Mouse (Mus musculus) embryonic facial prominence, embryonic 10.5 days (tissue): ENCODE measurements around the gene Rnase4. TPM values are rescaled to one million over a fixed set of nuclear protein-coding genes. Genes with fewer than 3 reads are reported as not detected.

Source experiments
- DNase-seq: peaks from one replicate; pipeline ENCODE4 v3.0.0-alpha.2; 2017; ENCODE audit warnings: low spot score
- H3K27ac ChIP-seq: fragments of 300-500 bp; sonication (generic); replicated peaks from 2 replicates; pipeline ENCODE4 v1.5.1; 2016; ENCODE audit warnings: mild to moderate bottlenecking
- H3K27me3 ChIP-seq: fragments of 300-500 bp; sonication (generic); replicated peaks from 2 replicates; pipeline ENCODE4 v1.6.1; 2016; ENCODE audit warnings: low read depth, mild to moderate bottlenecking; ENCODE audit not compliant: poor library complexity, severe bottlenecking
- H3K36me3 ChIP-seq: fragments of 300-500 bp; sonication (generic); replicated peaks from 2 replicates; pipeline ENCODE4 v1.6.1; 2016; ENCODE audit warnings: mild to moderate bottlenecking, moderate library complexity
- H3K4me1 ChIP-seq: fragments of 300-500 bp; sonication (generic); 2 replicates; pipeline ENCODE4 v1.6.1; 2016
- H3K4me3 ChIP-seq: fragments of 300-500 bp; sonication (generic); 2 replicates; pipeline ENCODE4 v1.5.1; 2016; ENCODE audit warnings: mild to moderate bottlenecking, moderate library complexity
- H3K9me3 ChIP-seq: fragments of 300-500 bp; sonication (generic); 2 replicates; pipeline ENCODE4 v1.6.1; 2016; ENCODE audit warnings: mild to moderate bottlenecking
- WGBS: fragments of 180-500 bp; shearing (Covaris S2); methylation state at CpG from one replicate; pipeline ENCODE4 v1.1.7; 2016; 5-methylcytosine and 5-hydroxymethylcytosine counted together
- polyA plus RNA-seq: library from polyadenylated mRNA; unstranded; fragments of >200 nt; fragmentation: Nextera tagmentation; extraction: Ambion mirVana; gene quantifications from 2 replicates; pipeline ENCODE4 v1.2.1, GENCODE M21; 2016

Gene Rnase4
- polyA plus RNA-seq, 1 experiment from 2014 or later, result 9.0 TPM

GRCm38 (mm10) chr14:51142119-51142518, 51.2 kb downstream of the Rnase4 start:
- DNase-seq, result no peak
- Histone ChIP-seq H3K9me3 (no peaks in the 10 kb centered on the region), H3K4me1 (peaks cover 3% of the 10 kb centered on the region; the same call in 1 of the 2 replicates), H3K4me3 (no peak overlapping the region), H3K27ac (no peak overlapping the region), H3K36me3 (no peaks in the 10 kb centered on the region), H3K27me3 (no peaks in the 10 kb centered on the region)
- WGBS, result 87% methylated on average over 4 of the region's 4 CpGs

- Histone ChIP-seq H3K27me3 (no peaks in the 10 kb centered on the region), H3K9me3 (no peaks in the 10 kb centered on the region), H3K4me1 (peaks cover 3% of the 10 kb centered on the region; the same call in 1 of the 2 replicates), H3K4me3 (no peak overlapping the region), H3K27ac (no peak overlapping the region), H3K36me3 (no peaks in the 10 kb centered on the region)
- 82% methylated on average over 3 of the region's 3 CpGs for WGBS
- DNase-seq, result no peak
Observed at GRCm38 (mm10) chr14:51142568-51142967, 51.7 kb downstream of the Rnase4 start.

- WGBS, result 89% methylated on average over 4 of the region's 4 CpGs
- DNase-seq, result no peak
- H3K4me1 ChIP-seq, result peaks cover 3% of the 10 kb centered on the region; the same call in 1 of the 2 replicates
Observed at GRCm38 (mm10) chr14:51143287-51143686, 52.4 kb downstream of the Rnase4 start.

GRCm38 (mm10) chr14:51143937-51144336, 53.1 kb downstream of the Rnase4 start:
- H3K36me3 ChIP-seq, result no peaks in the 10 kb centered on the region
- H3K27ac ChIP-seq, result no peak overlapping the region
- 87% methylated on average over 2 of the region's 2 CpGs for WGBS
- DNase-seq, result no peak
- H3K4me1 ChIP-seq, result peaks cover 3% of the 10 kb centered on the region; the same call in 1 of the 2 replicates
- H3K27me3 ChIP-seq, result no peaks in the 10 kb centered on the region
- H3K9me3 ChIP-seq, result no peaks in the 10 kb centered on the region
- no peak overlapping the region for H3K4me3 ChIP-seq

More at GRCm38 (mm10) chr14:51143287-51143686, 52.4 kb downstream of the Rnase4 start:
- Histone ChIP-seq H3K27ac (no peak overlapping the region), H3K9me3 (no peaks in the 10 kb centered on the region), H3K4me3 (no peak overlapping the region), H3K36me3 (no peaks in the 10 kb centered on the region), H3K27me3 (no peaks in the 10 kb centered on the region)

- H3K27ac ChIP-seq, result no peak overlapping the region
- DNase-seq, result no peak
- H3K4me1 ChIP-seq, result peaks cover 3% of the 10 kb centered on the region; the same call in 1 of the 2 replicates
- H3K36me3 ChIP-seq, result no peaks in the 10 kb centered on the region
- H3K27me3 ChIP-seq, result no peaks in the 10 kb centered on the region
- H3K9me3 ChIP-seq, result no peaks in the 10 kb centered on the region
- 93% methylated on average over 4 of the region's 4 CpGs for WGBS
- H3K4me3 ChIP-seq, result no peak overlapping the region
Observed at GRCm38 (mm10) chr14:51144451-51144850, 53.6 kb downstream of the Rnase4 start.

GRCm38 (mm10) chr14:51145521-51145920, 54.6 kb downstream of the Rnase4 start:
- no peak for DNase-seq
- Histone ChIP-seq H3K4me1 (peaks cover 3% of the 10 kb centered on the region; the same call in 1 of the 2 replicates), H3K27me3 (no peaks in the 10 kb centered on the region), H3K27ac (no peak overlapping the region), H3K9me3 (no peaks in the 10 kb centered on the region), H3K4me3 (no peak overlapping the region), H3K36me3 (no peaks in the 10 kb centered on the region)
- WGBS, result 91% methylated on average over 6 of the region's 6 CpGs

- peaks cover 3% of the 10 kb centered on the region; the same call in 1 of the 2 replicates for H3K4me1 ChIP-seq
- no peak for DNase-seq
- no peaks in the 10 kb centered on the region for H3K9me3 ChIP-seq
- no peak within 1 kb of the TSS for H3K4me3 ChIP-seq
- no peaks in the 10 kb centered on the region for H3K27me3 ChIP-seq
- 54% methylated on average over 2 of the region's 2 CpGs for WGBS
- H3K27ac ChIP-seq, result no peak within 1 kb of the TSS
- no peaks in the 10 kb centered on the region for H3K36me3 ChIP-seq
Observed at GRCm38 (mm10) chr14:51146685-51147084, 55.8 kb downstream of the Rnase4 start, which contains the start of gene Rnase1. Rnase1 (minus strand) TSS chr14:51146785.

- H3K36me3 ChIP-seq, result no peaks in the 10 kb centered on the region
- H3K27me3 ChIP-seq, result no peaks in the 10 kb centered on the region
- 78% methylated on average over 3 of the region's 3 CpGs for WGBS
- no peaks in the 10 kb centered on the region for H3K9me3 ChIP-seq
- H3K4me3 ChIP-seq, result no peak overlapping the region
- no peak for DNase-seq
- peaks cover 3% of the 10 kb centered on the region; the same call in 1 of the 2 replicates for H3K4me1 ChIP-seq
- no peak overlapping the region for H3K27ac ChIP-seq
Observed at GRCm38 (mm10) chr14:51148006-51148405, 57.1 kb downstream of the Rnase4 start.

- H3K27me3 ChIP-seq, result no peaks in the 10 kb centered on the region
- 56% methylated on average over 5 of the region's 5 CpGs for WGBS
- H3K9me3 ChIP-seq, result no peaks in the 10 kb centered on the region
- H3K27ac ChIP-seq, result no peak overlapping the region
- no peak for DNase-seq
- peaks cover 3% of the 10 kb centered on the region; the same call in 1 of the 2 replicates for H3K4me1 ChIP-seq
- H3K4me3 ChIP-seq, result no peak overlapping the region
- H3K36me3 ChIP-seq, result no peaks in the 10 kb centered on the region
Observed at GRCm38 (mm10) chr14:51149164-51149563, 58.3 kb downstream of the Rnase4 start.

- peaks cover 3% of the 10 kb centered on the region; the same call in 1 of the 2 replicates for H3K4me1 ChIP-seq
- WGBS, result 83% methylated on average over 3 of the region's 3 CpGs
- no peak for DNase-seq
- H3K4me3 ChIP-seq, result no peak overlapping the region
- H3K27ac ChIP-seq, result no peak overlapping the region
- H3K27me3 ChIP-seq, result no peaks in the 10 kb centered on the region
- H3K36me3 ChIP-seq, result no peaks in the 10 kb centered on the region
- no peaks in the 10 kb centered on the region for H3K9me3 ChIP-seq
Observed at GRCm38 (mm10) chr14:51150206-51150831, 59.4 kb downstream of the Rnase4 start.

- Histone ChIP-seq H3K9me3 (no peaks in the 10 kb centered on the region), H3K4me3 (no peak overlapping the region), H3K4me1 (no peaks in the 10 kb centered on the region), H3K27ac (no peak overlapping the region), H3K36me3 (no peaks in the 10 kb centered on the region), H3K27me3 (no peaks in the 10 kb centered on the region)
- WGBS, result 82% methylated on average over 5 of the region's 5 CpGs
- no peak for DNase-seq
Observed at GRCm38 (mm10) chr14:51152249-51152870, 61.5 kb downstream of the Rnase4 start.
